Mouse (Mus musculus) erythroid progenitor cell, adult 5-6 weeks (primary cell): ENCODE data around the gene Slc16a3. TPM values are rescaled to one million over a fixed set of nuclear protein-coding genes. Genes with fewer than 3 reads are reported as not detected.

Experiments used
- ATAC-seq: replicated peaks from 2 replicates; pipeline ENCODE4 v1.8.0; 2016; ENCODE audit warnings: moderate number of reproducible peaks, mild to moderate bottlenecking, moderate TSS enrichment, inconsistent platforms; ENCODE audit not compliant: poor library complexity, low FRiP score, severe bottlenecking
- total RNA-seq, 2 experiments: library from RNA; stranded (forward) in 1 of 2; stranded (reverse) in 1 of 2; fragments of 150-400 nt in 1 of 2; fragments of 186-747, 209-891 nt in 1 of 2; gene quantifications; 2 replicates each; pipeline versions ENCODE4 v1.2.3 to v1.2.4; 2015 to 2017; ENCODE audit warnings: low replicate concordance in 2 of 2

Slc16a3 gene
- total RNA-seq, 2 experiments from 2014 or later: 0.98 to 5.4 TPM

DNA sequence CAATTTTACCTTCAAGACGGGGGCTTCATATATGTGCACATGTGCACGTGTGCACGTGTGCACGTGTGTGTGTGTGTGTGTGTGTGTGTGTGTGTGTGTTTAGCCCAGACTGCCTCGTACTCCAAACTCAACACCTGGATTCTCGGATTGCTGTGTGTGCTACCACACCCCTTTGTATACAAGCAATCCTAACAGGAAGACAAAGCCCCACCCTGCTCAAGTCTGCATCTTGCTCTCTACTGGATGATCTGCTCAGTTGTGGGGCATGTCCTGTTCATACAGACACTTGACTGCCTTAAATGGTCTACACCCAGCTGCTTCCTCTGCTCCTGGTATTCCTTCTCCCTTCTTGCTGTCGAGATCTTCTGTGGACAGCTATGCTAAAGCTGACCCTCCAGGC lies 3.0 kb upstream of the Slc16a3 start:
- ATAC-seq: no peak

DNA sequence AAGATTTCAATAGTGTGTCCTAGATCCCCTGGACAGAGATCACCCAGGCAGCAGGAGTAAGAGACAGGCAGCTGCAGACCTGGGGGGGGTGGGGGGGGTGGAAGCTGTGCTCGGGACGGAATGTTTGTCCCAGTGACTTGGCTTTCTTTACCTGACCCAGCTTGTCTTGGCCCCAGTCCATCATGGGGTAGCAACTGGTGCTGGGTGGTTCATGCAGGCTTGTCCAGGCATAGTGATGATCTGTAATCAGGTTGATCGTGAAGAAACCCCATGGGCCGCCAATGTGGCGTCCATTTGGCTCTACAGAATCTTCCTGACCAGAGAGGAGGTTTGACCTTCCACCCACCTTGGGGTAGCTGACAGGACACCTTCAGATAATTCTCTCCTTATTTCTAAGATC lies 2.4 kb upstream of the Slc16a3 start:
- ATAC-seq: no peak

DNA sequence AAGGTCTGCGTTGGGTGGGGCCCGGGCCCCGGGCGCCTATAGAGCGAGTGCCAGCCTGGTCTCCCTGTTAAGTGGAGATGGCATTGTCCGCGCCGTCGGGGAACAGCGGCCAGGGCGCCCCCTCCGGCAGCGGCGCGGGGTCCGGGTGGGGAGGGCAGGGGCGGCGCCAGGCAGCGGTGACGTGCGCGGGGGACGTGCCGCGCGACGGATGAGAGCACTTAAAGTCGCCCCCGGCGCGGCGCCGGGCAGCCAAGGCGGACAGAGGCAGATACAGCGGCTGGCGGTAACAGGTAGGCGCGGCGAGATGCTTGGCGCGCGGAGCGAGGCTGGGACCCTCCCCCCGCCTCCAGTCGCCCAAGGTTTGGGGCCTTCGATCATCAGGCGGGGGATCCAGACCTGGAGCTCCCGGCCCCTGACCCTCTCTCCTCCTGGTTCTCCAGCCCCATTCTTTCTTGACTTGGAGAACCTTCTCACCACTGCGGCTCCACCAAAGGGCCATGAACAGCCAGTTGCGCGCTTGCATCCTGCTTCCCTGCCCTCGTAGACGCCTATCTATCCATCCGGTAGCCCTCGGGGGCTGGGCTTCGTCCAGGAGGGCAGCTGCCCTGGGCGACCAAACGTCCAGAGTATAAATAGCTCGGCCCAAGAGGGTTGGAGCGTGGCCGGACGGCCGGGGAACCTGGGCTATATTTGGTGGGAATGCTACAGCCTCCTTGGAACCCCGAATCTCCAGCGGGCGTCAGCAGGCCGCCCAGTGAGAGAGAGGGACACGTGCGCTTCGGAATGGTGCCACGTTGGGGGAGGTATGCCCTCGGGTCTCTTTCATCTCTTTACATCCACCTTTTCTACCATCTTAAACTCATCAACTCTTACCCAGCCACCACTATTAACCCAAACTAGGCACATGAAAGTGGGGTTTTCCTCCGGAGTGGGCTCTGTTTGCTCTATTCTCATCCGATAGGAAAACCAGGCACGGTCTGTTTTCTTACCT lies 876 bp downstream of the Slc16a3 start:
- ATAC-seq: no peak

DNA sequence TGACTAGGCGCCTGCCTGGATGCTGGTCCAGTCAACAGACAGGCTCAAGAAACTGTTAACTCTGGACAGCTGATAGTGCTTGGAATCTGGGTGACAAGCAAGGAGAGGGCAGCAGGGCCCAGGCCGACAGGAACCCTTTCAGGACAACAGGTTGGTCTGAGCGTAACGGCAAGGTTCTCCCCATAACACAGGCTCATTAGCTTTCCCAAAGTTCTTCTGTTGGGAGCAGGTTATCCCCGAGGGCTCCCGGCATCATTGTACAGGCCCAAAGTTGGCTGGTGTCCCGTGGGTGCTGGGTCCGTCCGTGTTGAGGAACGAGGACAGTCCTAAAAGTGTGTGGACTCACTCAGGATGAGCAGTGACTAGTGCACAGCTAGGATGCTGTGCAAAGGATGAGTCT lies 1.6 kb downstream of the Slc16a3 start:
- no peak for ATAC-seq

DNA sequence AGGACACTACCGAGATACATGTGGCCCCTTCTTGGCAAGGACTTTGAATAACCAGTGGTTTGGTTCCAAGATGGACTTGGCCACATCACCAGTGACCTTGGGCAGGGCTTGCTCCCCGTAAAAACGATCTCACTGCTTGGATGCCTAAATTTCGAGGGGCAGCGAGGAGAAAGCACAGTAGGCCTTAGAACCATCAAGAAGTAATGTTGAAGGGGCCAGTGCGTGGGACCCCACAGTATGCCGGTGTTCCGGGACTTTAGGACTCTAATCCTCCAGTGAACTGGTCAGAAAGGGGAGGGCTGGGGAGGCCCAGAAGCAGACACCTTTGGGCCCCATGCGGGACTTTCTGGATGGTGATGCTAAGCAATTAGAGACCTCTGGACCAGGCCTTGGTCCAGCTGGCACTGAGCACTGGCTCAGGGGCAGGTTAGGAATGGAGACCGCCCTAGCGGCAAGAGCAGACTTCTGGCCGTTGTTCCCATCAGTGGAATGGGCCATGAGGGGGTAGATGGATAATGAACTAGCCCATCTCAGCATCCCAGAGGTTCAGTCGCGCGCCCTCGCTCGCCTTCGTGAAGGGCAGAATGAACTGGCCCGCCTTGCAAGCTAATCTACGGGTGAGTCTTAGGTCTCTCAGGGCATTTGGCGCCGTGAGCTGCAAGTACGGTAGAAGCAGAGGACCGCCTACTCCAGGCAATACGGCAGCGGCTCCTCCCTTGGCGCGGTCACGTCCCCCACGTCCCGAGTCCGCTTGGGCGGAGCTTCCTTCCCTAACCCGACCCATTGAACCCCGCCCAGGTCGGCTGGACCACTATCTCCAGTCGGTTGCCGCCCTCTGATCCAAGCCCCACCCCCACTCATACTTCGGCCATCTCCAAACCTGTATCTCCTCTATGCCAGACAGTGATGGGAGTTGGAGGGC lies 2.3 kb downstream of the Slc16a3 start:
- ATAC-seq: peak; percentile 86

GRCm38 (mm10) chr11:120951237-120951636 lies 3.0 kb downstream of the Slc16a3 start:
- ATAC-seq: no peak

DNA sequence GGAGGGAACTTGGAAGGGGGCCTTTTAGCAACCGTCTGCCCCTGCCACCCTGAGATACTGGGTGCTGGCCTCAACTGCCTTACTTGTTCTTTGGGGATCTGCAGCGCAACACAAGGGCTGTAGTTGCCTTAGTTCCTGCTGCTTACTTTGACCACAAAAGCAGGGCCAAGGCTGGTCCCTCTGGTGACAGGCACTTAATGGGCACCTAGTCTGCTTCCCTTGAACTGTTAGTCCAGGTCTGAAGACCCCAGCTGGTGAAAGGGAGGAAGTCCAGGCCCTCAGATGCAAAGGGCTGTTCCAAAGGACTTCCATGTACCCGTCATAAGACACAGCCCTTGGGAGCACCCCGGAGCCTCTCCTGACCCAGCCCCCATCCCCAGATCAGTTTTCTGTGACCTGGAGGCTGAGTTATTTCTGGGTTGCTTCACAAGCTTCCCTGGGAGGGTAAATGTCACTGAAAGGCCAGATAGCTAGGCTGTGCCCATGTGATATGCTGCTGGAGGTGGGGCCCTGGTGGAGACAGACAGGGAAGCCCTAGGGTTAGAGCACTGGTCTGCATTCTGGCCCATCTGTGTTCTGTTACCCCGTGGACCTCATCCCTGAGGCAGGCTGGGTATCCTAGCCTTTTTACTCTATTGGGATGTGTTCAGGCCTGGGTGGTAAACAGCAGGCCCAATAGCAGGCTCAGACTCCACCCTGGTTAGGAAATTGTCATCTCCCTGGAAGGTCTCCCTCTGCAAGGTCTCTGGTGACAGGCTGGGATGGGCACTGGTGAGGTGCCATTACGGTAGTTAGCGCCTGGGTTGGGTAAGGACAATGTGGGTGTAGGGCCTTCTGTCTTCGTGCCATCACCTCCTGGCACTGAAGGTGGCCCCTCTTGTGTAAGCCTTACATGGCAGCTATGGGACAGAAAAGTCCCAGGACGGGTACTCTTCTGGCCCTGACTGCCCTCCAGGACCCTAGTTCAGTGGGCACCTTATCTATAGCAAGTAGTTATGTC lies 3.8 kb downstream of the Slc16a3 start:
- ATAC-seq: peak; percentile 60

DNA sequence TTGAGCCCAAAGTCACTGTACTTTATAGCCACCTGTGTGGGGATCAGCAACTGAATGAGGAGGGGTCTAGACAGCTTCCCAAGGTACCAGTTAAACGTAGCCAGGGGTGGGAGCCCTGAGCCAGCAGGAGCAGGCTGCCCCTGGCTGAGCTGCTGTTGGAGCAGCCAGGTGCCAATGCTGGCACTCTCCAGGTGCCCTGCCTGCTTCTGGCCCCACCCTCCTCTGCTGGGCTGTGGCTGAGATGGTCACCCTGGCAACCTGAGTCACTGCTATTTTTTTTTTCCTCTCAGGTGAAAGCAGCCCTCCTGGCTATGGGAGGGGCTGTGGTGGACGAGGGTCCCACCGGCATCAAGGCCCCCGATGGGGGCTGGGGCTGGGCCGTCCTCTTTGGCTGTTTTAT lies 6.7 kb downstream of the Slc16a3 start:
- ATAC-seq: no peak

DNA sequence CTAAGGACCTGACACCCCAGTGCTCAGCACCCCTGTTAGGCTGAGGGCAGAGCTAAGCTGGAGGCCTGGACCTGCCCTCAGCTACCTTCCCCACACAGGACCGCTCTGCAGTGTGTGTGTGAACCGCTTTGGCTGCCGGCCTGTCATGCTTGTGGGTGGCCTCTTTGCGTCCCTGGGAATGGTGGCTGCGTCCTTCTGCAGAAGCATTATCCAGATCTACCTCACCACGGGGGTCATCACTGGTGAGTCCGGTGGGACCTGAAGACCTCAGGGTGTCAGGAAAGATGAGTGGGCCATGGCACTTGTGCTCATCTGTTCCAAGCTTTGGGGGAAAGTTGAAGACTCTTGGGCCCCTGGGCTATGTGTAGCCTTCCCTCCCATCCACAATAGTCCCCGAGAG lies 7.4 kb downstream of the Slc16a3 start:
- no peak for ATAC-seq

DNA sequence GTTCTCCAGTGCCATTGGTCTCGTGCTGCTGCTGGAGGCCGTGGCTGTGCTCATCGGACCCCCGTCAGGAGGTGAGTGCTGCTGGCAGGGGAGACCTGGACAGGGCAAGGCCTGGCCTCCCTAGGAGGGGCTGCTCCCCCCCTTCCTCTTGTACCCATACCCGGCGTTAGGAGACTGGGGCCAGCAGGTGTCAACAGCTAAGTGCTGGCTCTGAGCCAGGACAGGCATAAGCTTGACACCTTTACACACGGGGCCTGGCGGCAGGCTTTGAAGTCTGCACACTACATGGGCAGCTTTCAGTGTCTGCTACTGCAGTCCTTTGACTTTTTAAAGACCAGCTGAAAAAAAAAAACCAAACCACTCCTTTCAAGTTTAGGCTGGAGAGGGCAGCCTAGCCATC lies 8.8 kb downstream of the Slc16a3 start:
- no peak for ATAC-seq

GRCm38 (mm10) chr11:120957731-120958257 lies 9.5 kb downstream of the Slc16a3 start:
- ATAC-seq: no peak

GRCm38 (mm10) chr11:120959066-120959465 lies 10.8 kb downstream of the Slc16a3 start:
- no peak for ATAC-seq

DNA sequence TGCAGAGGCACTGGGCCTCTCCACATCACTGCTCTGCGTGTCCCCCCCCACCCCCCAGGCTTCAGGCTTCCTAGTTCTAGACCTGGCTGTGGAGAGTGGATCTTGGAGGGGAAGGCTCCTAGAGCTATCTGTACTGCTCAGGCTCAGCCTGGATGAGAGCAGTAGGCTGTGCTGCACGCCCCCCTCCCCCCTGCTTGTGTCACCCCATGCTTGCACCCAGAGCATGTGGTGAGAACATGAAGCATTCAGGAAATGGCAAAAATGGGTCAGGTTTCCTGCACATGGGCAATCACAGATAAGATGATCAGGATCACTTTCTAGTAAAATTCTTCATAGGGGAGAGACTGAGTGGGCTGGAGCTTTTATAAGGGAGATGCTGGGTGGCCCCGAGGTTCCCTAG lies 11.3 kb downstream of the Slc16a3 start:
- no peak for ATAC-seq

DNA sequence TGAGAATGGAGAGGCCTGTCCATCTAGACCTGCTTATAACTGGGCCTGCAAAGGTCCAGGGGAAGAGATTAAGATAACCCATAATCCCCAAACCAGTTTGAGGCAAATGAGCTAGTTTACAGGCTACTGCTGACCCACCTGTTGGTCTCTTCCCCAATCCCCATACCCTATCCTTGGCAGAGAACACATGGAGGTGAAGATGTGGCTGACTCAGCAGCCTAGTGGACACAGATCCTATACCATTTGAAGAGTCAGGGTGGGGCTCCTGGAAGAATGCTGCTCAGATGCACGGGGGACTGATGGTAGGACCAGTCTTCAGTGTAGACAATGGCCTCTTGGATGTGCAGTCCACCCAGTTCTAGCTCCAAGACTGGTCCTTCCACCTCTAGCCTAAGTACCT lies 12.0 kb downstream of the Slc16a3 start:
- no peak for ATAC-seq

DNA sequence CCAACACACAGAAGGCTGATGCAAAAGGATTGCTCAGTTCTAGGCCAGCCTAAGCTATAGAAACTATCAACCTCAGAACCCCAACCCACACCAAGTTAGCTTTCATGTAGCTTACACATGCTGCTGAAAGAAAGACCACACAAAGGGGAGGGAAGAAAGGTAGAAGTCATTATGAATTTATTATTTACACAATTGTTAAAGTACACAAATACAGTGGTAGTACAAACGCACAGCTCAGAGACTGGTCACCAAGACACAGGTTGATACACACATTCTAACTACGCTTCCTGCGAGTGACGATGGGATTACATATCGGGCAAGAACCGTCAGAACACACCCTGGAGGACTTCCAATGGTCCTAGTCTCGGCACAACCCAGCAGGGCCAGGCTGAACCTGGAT lies 13.3 kb downstream of the Slc16a3 start:
- no peak for ATAC-seq

DNA sequence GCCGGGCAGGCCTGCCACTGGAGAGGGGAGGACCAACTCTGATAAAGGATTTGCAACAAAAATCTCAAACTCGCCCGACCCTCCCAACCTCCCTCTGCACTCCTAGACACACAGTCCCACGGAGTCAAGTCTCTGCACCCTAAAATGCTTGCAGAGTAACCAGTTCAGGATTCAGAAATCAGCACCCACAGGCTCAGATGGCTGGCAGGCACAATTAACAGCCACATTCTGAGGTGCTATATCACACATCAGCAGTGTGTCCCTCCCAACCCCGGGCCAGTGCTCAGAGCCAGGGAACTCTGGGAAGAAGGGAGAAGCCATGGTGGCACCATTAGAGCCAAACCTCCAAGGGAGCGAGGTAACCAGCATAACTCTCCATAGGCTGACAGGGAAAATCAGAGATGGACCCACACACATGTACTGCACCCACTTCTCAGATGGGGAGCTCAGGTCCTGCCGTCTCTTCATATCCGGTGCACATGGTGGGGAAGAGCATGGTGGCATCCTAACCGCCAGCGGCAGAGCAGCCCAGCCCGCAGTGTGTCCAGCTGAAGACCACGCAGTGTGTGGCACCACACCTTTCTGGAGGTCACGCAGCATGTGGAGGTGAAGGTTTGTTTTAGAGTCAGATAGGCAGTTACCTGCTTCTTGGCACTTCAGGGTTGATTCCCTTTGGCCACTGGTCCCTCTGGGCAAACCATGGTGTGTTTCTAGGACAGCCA lies 13.9 kb downstream of the Slc16a3 start:
- no peak for ATAC-seq

DNA sequence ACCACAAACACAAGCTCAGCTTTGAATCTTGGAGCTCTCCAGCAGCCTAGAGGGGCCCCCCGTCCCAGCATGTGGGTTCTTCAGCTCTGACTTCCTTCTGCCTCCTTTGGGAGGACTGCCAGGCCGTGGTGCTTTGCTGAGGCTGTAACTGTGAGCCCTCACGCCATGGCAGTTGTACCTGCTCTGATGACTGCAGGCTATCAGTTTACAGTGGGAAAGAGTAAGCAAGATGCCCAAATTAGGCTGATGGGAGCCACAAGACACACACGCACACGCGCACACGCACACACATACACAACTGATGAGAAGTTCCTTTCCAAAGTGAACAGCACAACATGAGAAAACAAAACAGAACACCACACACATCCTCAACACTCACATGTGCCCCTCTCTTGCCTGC lies 14.6 kb downstream of the Slc16a3 start:
- no peak for ATAC-seq
